Mouse (Mus musculus) hindbrain, embryonic 11.5 days (tissue): ENCODE data around the gene Hdac1. TPM values are rescaled to one million over a fixed set of nuclear protein-coding genes. Genes with fewer than 3 reads are reported as not detected.

ENCODE experiments used
- ATAC-seq: fragments of 200-750 bp; cut with Nextera tagmentation; 2 replicates; pipeline ENCODE4 v1.8.0; 2017; ENCODE audit warnings: mild to moderate bottlenecking, moderate TSS enrichment, moderate library complexity; ENCODE audit not compliant: low FRiP score
- DNase-seq: peaks from one replicate; pipeline ENCODE4 v3.0.0-alpha.2; 2015; ENCODE audit warnings: low spot score
- H3K27ac ChIP-seq: fragments of 300-500 bp; sonication (generic); 2 replicates; pipeline ENCODE4 v1.5.1; 2014; ENCODE audit warnings: mild to moderate bottlenecking, low read depth, low read length
- H3K27me3 ChIP-seq: fragments of 300-500 bp; sonication (generic); 2 replicates; pipeline ENCODE4 v1.6.1; 2014; ENCODE audit warnings: mild to moderate bottlenecking, low read length, moderate library complexity, mixed read lengths; ENCODE audit not compliant: control insufficient read depth, insufficient read depth
- H3K36me3 ChIP-seq: fragments of 300-500 bp; sonication (generic); 2 replicates; pipeline ENCODE4 v1.6.1; 2014; ENCODE audit warnings: mild to moderate bottlenecking, low read length, moderate library complexity, mixed read lengths; ENCODE audit not compliant: control insufficient read depth, insufficient read depth
- H3K4me1 ChIP-seq: fragments of 300-500 bp; sonication (generic); replicated peaks from 2 replicates; pipeline ENCODE4 v1.6.1; 2014; ENCODE audit warnings: low read length, mixed read lengths; ENCODE audit not compliant: control insufficient read depth, insufficient read depth
- H3K4me2 ChIP-seq: fragments of 300-500 bp; sonication (generic); replicated peaks from 2 replicates; pipeline ENCODE4 v1.6.1; 2014; ENCODE audit warnings: mild to moderate bottlenecking, low read depth, low read length
- H3K4me3 ChIP-seq: fragments of 300-500 bp; sonication (generic); 2 replicates; pipeline ENCODE4 v1.5.1; 2014; ENCODE audit warnings: low read depth, low read length
- H3K9ac ChIP-seq: fragments of 300-500 bp; sonication (generic); 2 replicates; pipeline ENCODE4 v1.6.1; 2014; ENCODE audit warnings: low read depth, low read length
- H3K9me3 ChIP-seq: fragments of 300-500 bp; sonication (generic); 2 replicates; pipeline ENCODE4 v1.6.1; 2016; ENCODE audit warnings: low read length; ENCODE audit not compliant: control insufficient read depth
- WGBS: fragments of 180-500 bp; shearing (Covaris S2); extraction: QIAGEN DNeasy Blood & Tissue Kit; methylation state at CpG from one replicate; pipeline ENCODE4 v1.1.7; 2014; 5-methylcytosine and 5-hydroxymethylcytosine counted together
- polyA plus RNA-seq: library from polyadenylated mRNA; unstranded; fragments of >200 nt; fragmentation: Nextera tagmentation; extraction: Ambion mirVana; gene quantifications from 2 replicates; pipeline ENCODE4 v1.2.1, GENCODE M21; 2014

Hdac1 gene
- polyA plus RNA-seq, 1 experiment from 2014 or later, result 206 TPM

DNA sequence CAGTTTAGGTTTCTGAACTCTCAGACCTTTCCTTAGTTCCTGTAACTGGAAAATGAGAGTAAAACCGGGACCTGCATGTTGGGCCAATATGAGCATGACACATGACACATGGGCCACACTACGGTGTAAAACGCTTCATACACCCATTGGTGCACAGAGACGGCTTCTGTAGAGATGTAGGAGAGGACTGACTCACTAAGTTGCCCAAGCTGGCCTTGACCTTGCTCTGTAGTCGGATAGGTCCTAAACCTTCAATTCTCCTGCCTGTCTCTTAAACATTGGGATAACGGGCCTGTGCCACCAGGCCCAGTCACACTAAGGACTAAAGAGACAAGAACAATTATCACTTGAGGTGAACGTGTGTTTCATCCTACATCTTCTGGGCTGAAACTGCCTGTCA lies 25.9 kb upstream of the Hdac1 start:
- H3K27me3 ChIP-seq, result no peaks in the 10 kb centered on the region
- H3K27ac ChIP-seq, result no peak overlapping the region
- H3K9me3 ChIP-seq, result no peaks in the 10 kb centered on the region
- no peaks in the 10 kb centered on the region for H3K36me3 ChIP-seq
- ATAC-seq (no peak), DNase-seq (no peak)
- no peak overlapping the region for H3K9ac ChIP-seq
- H3K4me2 ChIP-seq, result no peak overlapping the region
- no peak overlapping the region for H3K4me3 ChIP-seq
- 94% methylated on average over 7 of the region's 7 CpGs for WGBS
- no peaks in the 10 kb centered on the region for H3K4me1 ChIP-seq

DNA sequence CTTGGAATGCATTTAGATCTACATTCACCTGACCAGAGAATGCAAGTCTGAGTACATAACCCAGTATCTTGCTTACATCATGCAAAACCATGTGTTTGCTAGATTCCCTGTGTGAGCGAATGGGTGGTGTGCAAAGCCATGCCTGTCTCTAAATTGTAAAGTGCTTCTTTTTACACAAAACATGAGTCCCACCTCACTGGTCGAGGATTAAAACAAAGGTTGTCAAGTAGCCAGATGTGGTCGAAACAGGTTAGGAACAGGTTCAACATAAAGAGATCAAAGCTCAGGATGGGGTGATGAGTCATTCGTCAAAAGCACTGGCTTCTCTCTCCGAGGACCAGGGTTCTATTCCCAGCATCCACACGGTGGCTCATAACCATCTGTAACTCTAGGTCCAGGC lies 22.6 kb upstream of the Hdac1 start:
- DNase-seq (no peak), ATAC-seq (no peak)
- no peaks in the 10 kb centered on the region for H3K36me3 ChIP-seq
- WGBS, result 84% methylated on average over 6 of the region's 6 CpGs
- no peaks in the 10 kb centered on the region for H3K9me3 ChIP-seq
- H3K4me1 ChIP-seq, result no peaks in the 10 kb centered on the region
- no peaks in the 10 kb centered on the region for H3K27me3 ChIP-seq
- H3K9ac ChIP-seq, result no peak overlapping the region
- H3K4me2 ChIP-seq, result no peak overlapping the region
- H3K27ac ChIP-seq, result no peak overlapping the region
- no peak overlapping the region for H3K4me3 ChIP-seq

DNA sequence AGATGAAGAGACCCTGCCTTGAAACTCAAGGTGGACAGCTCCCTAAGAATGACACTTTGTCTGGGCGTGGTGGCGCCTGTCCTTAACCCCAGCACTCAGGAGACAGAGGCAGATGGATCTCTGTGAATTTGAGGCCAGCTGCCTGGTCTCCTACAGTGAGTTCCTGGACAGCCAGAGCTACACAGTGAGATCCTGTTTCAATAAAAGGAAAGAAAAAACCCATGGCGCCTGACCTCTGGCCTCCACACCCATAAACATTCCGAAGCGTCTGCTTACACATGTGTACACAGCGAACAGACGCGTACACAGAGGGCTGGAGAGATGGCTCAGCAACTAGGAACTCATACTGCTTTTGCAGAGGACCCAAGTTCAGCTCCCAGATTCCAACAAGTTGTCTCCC lies 21.2 kb upstream of the Hdac1 start:
- no peak overlapping the region for H3K4me3 ChIP-seq
- DNase-seq (peak; percentile 34), ATAC-seq (no peak)
- no peak overlapping the region for H3K9ac ChIP-seq
- H3K36me3 ChIP-seq, result no peaks in the 10 kb centered on the region
- H3K4me1 ChIP-seq, result no peaks in the 10 kb centered on the region
- H3K4me2 ChIP-seq, result no peak overlapping the region
- H3K9me3 ChIP-seq, result no peaks in the 10 kb centered on the region
- H3K27me3 ChIP-seq, result no peaks in the 10 kb centered on the region
- H3K27ac ChIP-seq, result no peak overlapping the region
- WGBS, result 59% methylated on average over 8 of the region's 8 CpGs

DNA sequence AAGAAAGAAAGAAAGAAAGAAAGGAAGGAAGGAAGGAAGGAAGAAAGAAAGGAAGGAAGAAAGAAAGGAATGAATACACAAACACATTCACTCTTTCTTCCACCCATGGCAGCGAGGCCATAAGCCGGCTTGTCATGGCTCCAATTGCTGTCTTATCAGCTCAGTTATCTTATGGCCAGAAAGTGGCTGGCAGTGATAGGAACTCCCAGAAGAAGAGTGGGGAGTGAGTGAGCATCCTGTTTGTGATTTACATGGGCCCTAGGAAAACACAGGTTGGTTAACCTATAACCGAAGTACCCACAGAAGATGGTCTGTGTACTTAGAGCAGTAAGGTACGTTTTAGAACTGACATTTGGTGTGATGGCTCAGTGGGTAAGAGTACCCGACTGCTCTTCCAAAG lies 18.7 kb upstream of the Hdac1 start:
- no peak for ATAC-seq
- WGBS, result 91% methylated on average over 5 of the region's 5 CpGs
- no peaks in the 10 kb centered on the region for H3K4me1 ChIP-seq

DNA sequence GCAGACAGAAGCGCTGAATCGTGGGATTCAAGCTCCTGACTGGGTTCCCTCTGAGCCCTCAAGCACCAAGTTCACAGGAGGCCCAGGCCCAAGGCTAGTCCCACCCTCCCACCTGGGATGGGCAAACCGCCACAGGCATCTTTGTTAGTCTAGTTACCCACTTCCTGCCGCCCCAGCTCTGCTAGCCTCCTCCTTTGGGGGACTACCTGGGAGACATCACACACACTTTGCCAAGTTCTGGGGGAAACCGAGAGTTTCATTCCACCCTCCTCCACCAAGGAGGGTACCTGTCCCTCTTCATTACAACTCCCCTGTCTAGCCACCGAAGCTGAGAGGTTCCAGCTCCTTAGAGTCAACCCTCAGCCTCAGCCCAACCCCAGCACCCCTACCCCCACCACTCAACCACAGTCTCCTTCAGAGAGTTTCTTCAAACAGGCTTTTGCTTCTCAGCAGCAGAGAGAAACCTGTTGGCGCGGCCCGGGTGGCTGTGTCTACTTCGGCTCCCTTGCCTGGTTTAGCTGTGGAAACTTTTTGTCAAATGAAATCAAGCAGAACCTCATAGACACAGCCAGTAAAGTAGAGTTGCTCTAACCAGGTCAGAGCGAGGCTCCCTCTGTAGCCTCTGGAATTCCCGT lies 15.9 kb upstream of the Hdac1 start:
- H3K27ac ChIP-seq, result no peak overlapping the region
- ATAC-seq (no peak), DNase-seq (no peak)
- H3K27me3 ChIP-seq, result no peaks in the 10 kb centered on the region
- no peaks in the 10 kb centered on the region for H3K9me3 ChIP-seq
- 87% methylated on average over 12 of the region's 12 CpGs for WGBS
- no peak overlapping the region for H3K4me3 ChIP-seq
- H3K4me1 ChIP-seq, result no peaks in the 10 kb centered on the region
- H3K4me2 ChIP-seq, result no peak overlapping the region
- no peaks in the 10 kb centered on the region for H3K36me3 ChIP-seq
- H3K9ac ChIP-seq, result no peak overlapping the region

More for the DNA sequence above, 18.7 kb upstream of the Hdac1 start:
- Histone ChIP-seq H3K4me3 (no peak overlapping the region), H3K9ac (no peak overlapping the region), H3K9me3 (no peaks in the 10 kb centered on the region), H3K27ac (no peak overlapping the region), H3K36me3 (no peaks in the 10 kb centered on the region), H3K27me3 (no peaks in the 10 kb centered on the region), H3K4me2 (no peak overlapping the region)
- no peak for DNase-seq

DNA sequence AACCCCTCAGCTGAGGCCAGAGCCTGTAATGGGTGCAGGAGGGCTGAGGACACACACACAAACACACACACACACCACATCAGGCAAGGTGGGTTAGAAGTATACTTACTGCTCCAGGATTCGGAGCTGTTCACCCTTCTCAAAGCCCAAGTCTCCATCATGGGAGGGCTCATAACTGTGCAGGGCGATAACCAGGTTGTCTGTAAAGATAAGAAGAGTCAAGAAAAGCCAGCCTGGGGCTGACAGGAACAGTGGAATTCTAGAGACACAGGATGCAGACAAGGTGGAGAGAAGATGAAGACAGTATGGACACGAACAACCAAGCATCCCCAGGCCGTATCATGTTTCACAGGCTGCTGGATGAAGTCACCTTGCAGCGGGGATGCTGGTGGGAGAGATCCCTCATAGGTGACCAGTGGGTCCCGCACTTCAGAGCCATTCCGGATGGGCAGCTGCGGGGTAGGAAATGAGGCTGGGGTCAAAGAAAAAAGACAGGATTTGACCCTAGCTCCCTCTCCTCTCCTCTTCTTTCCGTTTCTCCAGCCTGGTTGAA lies 14.8 kb upstream of the Hdac1 start:
- no peaks in the 10 kb centered on the region for H3K9me3 ChIP-seq
- H3K36me3 ChIP-seq, result no peaks in the 10 kb centered on the region
- H3K4me2 ChIP-seq, result no peak overlapping the region; the same call in 1 of the 2 replicates
- H3K27me3 ChIP-seq, result no peaks in the 10 kb centered on the region
- H3K4me1 ChIP-seq, result no peaks in the 10 kb centered on the region
- no peak overlapping the region for H3K4me3 ChIP-seq
- no peak overlapping the region for H3K9ac ChIP-seq
- ATAC-seq, result 0 out of 2 replicates have a peak, but pooled peaks have one; percentile 4
- H3K27ac ChIP-seq, result no peak overlapping the region
- no peak for DNase-seq
- 79% methylated on average over 9 of the region's 9 CpGs for WGBS

DNA sequence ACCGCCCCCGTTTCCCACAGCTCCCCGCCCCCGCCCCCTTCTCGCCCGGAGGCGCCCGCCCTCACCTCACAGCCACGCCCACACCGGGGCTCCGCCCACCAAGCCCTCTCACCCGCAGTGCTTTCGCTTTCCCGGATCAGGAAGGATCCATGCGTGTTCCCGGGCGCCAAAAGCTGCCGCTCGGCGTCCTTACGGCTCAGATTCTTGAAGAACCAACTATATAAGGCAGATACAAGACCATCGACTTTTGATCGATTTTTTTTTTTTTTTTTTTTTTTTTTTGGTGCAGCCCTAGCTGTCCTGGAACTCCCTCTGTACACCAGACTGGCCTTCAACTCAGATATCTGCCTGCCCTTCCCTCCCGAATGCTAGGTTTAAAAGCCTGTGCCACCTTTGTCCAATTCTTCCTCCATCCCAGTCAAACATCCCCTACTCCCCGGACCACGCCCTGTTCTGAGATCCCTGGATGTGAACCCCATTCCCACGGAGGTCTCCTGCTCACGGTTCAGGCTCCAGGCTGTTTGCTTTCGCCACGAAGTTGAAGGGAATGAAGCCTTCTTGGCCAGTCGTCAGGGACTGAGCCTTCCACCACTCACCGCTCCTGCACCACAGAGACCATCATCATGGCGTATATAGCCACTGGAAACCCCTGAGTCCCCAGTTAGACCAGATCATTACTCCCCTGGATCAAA lies 14.2 kb upstream of the Hdac1 start:
- peak overlapping the region; percentile 38 for H3K9ac ChIP-seq
- peak overlapping the region; percentile 35 for H3K4me3 ChIP-seq
- no peak overlapping the region for H3K27ac ChIP-seq
- no peaks in the 10 kb centered on the region for H3K4me1 ChIP-seq
- H3K4me2 ChIP-seq, result peak overlapping the region; percentile 79
- no peaks in the 10 kb centered on the region for H3K9me3 ChIP-seq
- DNase-seq (peak; percentile 94), ATAC-seq (peak; percentile 74)
- H3K36me3 ChIP-seq, result no peaks in the 10 kb centered on the region
- 8% methylated on average over 31 of the region's 33 CpGs for WGBS
- H3K27me3 ChIP-seq, result no peaks in the 10 kb centered on the region

DNA sequence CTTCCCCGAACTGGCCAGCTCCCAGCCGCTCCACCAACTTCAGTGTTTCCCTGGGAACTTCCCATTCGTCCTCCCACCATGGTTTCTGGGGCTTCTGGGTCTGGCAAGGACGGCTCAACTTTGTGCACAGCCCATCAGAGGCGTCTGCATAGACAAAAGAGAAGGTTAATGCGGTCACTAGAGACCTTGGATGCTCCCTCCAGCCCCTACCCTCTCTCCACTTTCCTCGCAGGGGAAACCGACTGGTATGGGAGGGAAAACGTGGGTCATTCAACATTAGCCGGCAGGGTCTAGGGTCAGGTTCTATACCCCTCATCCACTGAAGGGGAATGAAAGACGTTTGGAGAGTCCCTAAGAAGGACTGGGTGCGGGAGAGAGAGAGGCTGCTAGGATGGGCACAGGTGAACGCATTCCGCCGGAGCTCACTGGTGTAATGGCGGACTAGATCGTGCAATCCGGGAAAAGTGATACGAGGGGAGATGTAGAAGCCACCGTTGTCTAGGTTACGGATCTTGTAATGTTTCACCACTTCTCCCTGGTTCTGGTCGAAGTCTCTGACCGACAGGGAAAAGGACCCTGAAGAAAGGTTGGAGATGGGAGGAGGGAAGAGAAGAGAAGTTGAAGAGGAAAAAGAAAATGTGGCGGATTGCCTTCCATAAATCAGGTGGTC lies 13.5 kb upstream of the Hdac1 start:
- no peaks in the 10 kb centered on the region for H3K27me3 ChIP-seq
- peak; percentile 69 for ATAC-seq
- H3K27ac ChIP-seq, result no peak overlapping the region
- no peaks in the 10 kb centered on the region for H3K4me1 ChIP-seq
- H3K36me3 ChIP-seq, result no peaks in the 10 kb centered on the region
- WGBS, result under 1% methylated on average over 24 of the region's 24 CpGs
- DNase-seq, result peak; percentile 39
- H3K4me2 ChIP-seq, result peak overlapping the region; percentile 79
- peak overlapping the region; percentile 35 for H3K4me3 ChIP-seq
- H3K9me3 ChIP-seq, result no peaks in the 10 kb centered on the region
- H3K9ac ChIP-seq, result peak overlapping the region; percentile 44
